Mouse (Mus musculus) naive thymus-derived CD4-positive, alpha-beta T cell, adult 5 months (primary cell): Measurements from ENCODE around the gene Mreg. TPM values are rescaled to one million over a fixed set of nuclear protein-coding genes. Genes with fewer than 3 reads are reported as not detected.

Experiments used
- polyA plus RNA-seq: library from polyadenylated mRNA; unstranded; fragments of 100-300 nt; shearing (Covaris generic); gene quantifications from one replicate; pipeline ENCODE4 v1.2.1, GENCODE M21; 2017

Gene Mreg
- not detected for polyA plus RNA-seq

DNA sequence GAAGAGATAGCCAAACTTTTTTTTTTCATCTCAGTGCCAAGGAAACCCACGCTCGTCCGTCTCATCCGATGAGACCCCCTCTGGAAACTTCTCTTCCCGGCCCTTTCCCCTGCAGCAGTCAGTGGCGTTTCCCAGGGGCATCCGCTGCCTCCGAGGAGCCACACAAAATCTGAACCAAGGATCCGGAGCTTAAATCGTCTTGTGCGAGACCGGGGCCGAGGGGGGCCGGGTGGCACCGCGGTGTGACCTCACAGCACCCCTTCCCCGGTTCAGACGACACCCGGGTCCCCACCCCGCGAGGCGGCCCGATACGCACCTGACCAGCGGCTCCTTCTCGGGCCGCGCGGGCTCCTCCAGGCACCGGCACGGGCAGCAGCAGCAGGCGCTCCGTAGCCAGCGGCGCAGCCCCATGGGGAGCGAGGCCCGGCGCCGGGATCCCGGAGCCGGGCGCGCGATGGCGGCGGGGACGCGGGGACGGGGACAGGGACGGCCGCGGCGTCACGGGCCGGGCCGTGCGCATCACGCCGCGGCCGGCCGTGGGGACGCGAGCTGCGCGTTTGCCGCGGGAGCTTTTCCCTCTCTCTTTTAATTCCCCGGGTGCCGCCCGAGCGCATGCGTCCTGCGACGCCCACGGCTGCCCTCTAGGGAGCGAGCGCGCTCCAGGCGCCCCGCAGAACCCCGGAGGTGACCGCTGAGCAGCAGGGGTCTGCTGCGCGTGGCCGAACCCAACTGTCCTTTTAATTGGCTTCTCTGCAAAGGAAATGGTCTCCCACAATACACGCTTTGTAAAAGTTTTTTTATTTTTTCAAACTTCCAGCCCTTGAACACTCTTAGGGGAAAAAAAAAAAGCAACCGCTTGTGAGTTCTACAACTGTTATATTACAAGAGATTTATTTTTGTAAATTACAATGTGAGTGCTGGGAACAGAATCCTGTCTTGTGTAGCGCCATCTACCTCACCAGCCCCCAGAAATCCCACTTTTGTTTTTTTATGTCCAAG lies at the start of gene Mreg:
Gene Mreg (minus strand): TSS at position 607 of the 999 bp plus-strand sequence.

Other genes starting within 250 kb of the Mreg start
- 4.4 TPM for gene Pecr, start 72.0 kb upstream of the Mreg start, polyA plus RNA-seq
- not detected for gene Tmem169, start 72.1 kb upstream of the Mreg start, polyA plus RNA-seq
- 25.2 TPM for gene Xrcc5, start 95.1 kb upstream of the Mreg start, polyA plus RNA-seq